Mouse (Mus musculus) lung, adult 2 months (tissue): ENCODE measurements around the gene Kcnb1.

ENCODE experiments used
- CTCF ChIP-seq: fragments of 200-500 bp; IDR thresholded peaks from 2 replicates; pipeline ENCODE4 v1.5.1; 2011; ENCODE audit warnings: mild to moderate bottlenecking, low read length, control low read depth; ENCODE audit not compliant: insufficient read depth
- POLR2A ChIP-seq: fragments of 200-500 bp; IDR thresholded peaks from 2 replicates; pipeline ENCODE4 v1.6.1; 2011; ENCODE audit warnings: low read depth, mild to moderate bottlenecking, control low read depth, low read length, borderline replicate concordance; ENCODE audit errors: extremely low read depth

DNA sequence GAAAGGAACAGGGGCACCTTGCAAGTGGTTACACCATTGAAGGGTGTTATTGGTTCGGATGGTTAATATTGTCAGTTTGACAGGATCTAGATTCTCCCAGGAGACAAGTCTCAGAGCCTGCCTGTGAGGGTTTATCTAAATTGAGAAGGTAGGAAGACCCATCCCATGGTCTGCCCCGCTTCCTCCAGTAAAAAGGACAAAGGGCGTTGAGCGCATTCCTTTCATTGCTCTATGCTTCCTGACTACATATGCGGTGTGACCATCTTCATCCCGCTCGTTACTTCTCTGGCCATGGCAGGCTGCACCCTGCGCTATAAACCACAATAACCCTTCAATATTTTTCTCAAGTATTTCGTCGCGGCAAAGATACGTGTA is 118.7 kb downstream of the Kcnb1 start:
- TF ChIP-seq CTCF (no peak), POLR2A (no peak)
